Mouse (Mus musculus) lung, embryonic 14.5 days (tissue): ENCODE data around the gene Eea1. TPM values are rescaled to one million over a fixed set of nuclear protein-coding genes. Genes with fewer than 3 reads are reported as not detected.
A peak's percentile ranks its signal among the peaks of the same experiment; 100 is the strongest.

Source experiments
- ATAC-seq: fragments of 200-750 bp; cut with Nextera tagmentation; 2 replicates; pipeline ENCODE4 v1.8.0; 2017; ENCODE audit warnings: mild to moderate bottlenecking, moderate TSS enrichment, moderate library complexity; ENCODE audit not compliant: insufficient read depth
- DNase-seq: peaks from one replicate; pipeline ENCODE4 v3.0.0-alpha.2; 2015
- H3K27ac ChIP-seq: fragments of 300-500 bp; sonication (generic); 2 replicates; pipeline ENCODE4 v1.5.1; 2014; ENCODE audit warnings: low read depth, mild to moderate bottlenecking, moderate library complexity
- H3K27me3 ChIP-seq: fragments of 300-500 bp; sonication (generic); 2 replicates; pipeline ENCODE4 v1.6.1; 2014; ENCODE audit warnings: low read length, control low read depth; ENCODE audit not compliant: insufficient read depth
- H3K36me3 ChIP-seq: fragments of 300-500 bp; sonication (generic); 2 replicates; pipeline ENCODE4 v1.6.1; 2014; ENCODE audit warnings: control low read depth; ENCODE audit not compliant: insufficient read depth
- H3K4me1 ChIP-seq: fragments of 300-500 bp; sonication (generic); 2 replicates; pipeline ENCODE4 v1.6.1; 2014; ENCODE audit warnings: antibody characterized with exemption, control low read depth; ENCODE audit not compliant: insufficient read depth
- H3K4me2 ChIP-seq: fragments of 300-500 bp; sonication (generic); 2 replicates; pipeline ENCODE4 v1.6.1; 2014; ENCODE audit warnings: mild to moderate bottlenecking
- H3K4me3 ChIP-seq: fragments of 300-500 bp; sonication (generic); 2 replicates; pipeline ENCODE4 v1.5.1; 2014; ENCODE audit warnings: low read depth, low read length
- H3K9ac ChIP-seq: fragments of 300-500 bp; sonication (generic); 2 replicates; pipeline ENCODE4 v1.6.1; 2014
- H3K9me3 ChIP-seq: fragments of 300-500 bp; sonication (generic); 2 replicates; pipeline ENCODE4 v1.6.1; 2016; ENCODE audit warnings: low read depth, low read length, control low read depth
- CTCF ChIP-seq: IDR thresholded peaks from 2 replicates; pipeline ENCODE4 v1.5.1; 2016; ENCODE audit warnings: antibody characterized with exemption, low read depth
- WGBS: fragments of 180-500 bp; shearing (Covaris S2); extraction: QIAGEN DNeasy Blood & Tissue Kit; methylation state at CpG from one replicate; pipeline ENCODE4 v1.1.7; 2014; 5-methylcytosine and 5-hydroxymethylcytosine counted together
- polyA plus RNA-seq: library from polyadenylated mRNA; unstranded; fragments of >200 nt; fragmentation: Nextera tagmentation; extraction: Ambion mirVana; gene quantifications from 2 replicates; pipeline ENCODE4 v1.2.1, GENCODE M21; 2014

Eea1 gene
- polyA plus RNA-seq, 1 experiment from 2014 or later, result 22.4 TPM

DNA sequence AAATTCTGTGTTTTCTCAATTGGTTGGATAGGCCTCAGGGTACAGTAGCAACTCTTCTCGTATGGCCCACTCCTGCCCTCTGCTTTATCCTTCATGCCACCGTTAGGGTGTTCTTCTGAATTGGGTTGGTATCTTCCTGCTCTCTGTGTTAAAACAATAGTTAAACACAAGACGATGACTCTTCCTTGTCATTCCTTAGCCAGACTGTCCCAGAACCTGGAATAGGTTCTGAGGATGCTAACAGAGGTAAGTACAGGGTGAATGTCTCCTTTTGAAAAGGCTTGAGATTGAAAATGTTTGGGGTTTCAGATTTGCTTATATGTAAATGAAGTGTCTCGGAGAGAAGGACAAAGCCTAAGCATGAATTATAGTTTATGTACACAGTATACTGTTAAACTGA is 30.9 kb downstream of the Eea1 start:
- no peaks in the 10 kb centered on the region for H3K9me3 ChIP-seq
- H3K27ac ChIP-seq, result no peak overlapping the region
- 85% methylated on average over 4 of the region's 4 CpGs for WGBS
- no peaks in the 10 kb centered on the region for H3K4me1 ChIP-seq
- no peaks in the 10 kb centered on the region for H3K36me3 ChIP-seq
- H3K9ac ChIP-seq, result no peak overlapping the region
- DNase-seq (no peak), ATAC-seq (no peak)
- no peak overlapping the region for H3K4me2 ChIP-seq
- no peak overlapping the region for H3K4me3 ChIP-seq
- H3K27me3 ChIP-seq, result no peaks in the 10 kb centered on the region
- no peak for TF ChIP-seq CTCF

DNA sequence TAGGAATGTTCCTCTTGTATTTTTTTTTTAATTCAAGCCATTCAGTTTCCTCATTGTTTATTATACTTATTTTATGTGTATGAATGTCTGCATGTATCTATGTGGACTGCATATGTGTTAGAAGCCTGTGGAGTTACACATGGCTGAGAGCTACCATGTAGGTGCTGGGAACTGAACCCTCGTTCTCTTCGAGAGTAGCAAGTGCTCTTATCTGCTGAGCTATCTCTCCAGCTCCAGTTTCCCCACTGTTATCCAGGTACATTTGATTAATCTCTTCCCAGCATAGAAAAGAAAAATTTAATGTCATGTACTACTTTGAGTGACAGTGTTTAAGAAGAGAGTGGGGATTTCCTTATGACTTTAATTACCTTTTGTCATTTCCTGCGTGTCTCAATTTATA is 31.5 kb downstream of the Eea1 start:
- Histone ChIP-seq H3K9ac (no peak overlapping the region), H3K27ac (no peak overlapping the region), H3K9me3 (no peaks in the 10 kb centered on the region), H3K4me2 (no peak overlapping the region), H3K27me3 (no peaks in the 10 kb centered on the region), H3K4me3 (no peak overlapping the region), H3K36me3 (no peaks in the 10 kb centered on the region), H3K4me1 (no peaks in the 10 kb centered on the region)
- WGBS, result 66% methylated on average over 3 of the region's 3 CpGs
- TF ChIP-seq CTCF, result no peak
- DNase-seq (no peak), ATAC-seq (no peak)

GRCm38 (mm10) chr10:95974462-95974861 is 34.0 kb downstream of the Eea1 start:
- Histone ChIP-seq H3K9me3 (no peaks in the 10 kb centered on the region), H3K27ac (no peak overlapping the region), H3K4me3 (no peak overlapping the region), H3K9ac (no peak overlapping the region), H3K27me3 (no peaks in the 10 kb centered on the region), H3K36me3 (no peaks in the 10 kb centered on the region), H3K4me1 (no peaks in the 10 kb centered on the region), H3K4me2 (no peak overlapping the region)
- DNase-seq, result no peak
- WGBS, result 94% methylated on average over 3 of the region's 3 CpGs
- ATAC-seq, result no peak
- TF ChIP-seq CTCF, result no peak

- no peaks in the 10 kb centered on the region for H3K9me3 ChIP-seq
- no peak for TF ChIP-seq CTCF
- H3K4me3 ChIP-seq, result no peak overlapping the region
- no peak overlapping the region for H3K27ac ChIP-seq
- H3K4me2 ChIP-seq, result no peak overlapping the region
- no peaks in the 10 kb centered on the region for H3K27me3 ChIP-seq
- DNase-seq (no peak), ATAC-seq (no peak)
- no peaks in the 10 kb centered on the region for H3K4me1 ChIP-seq
- whole genome bisulfite sequencing, result 92% methylated on average over 2 of the region's 2 CpGs
- no peaks in the 10 kb centered on the region for H3K36me3 ChIP-seq
- no peak overlapping the region for H3K9ac ChIP-seq
Observed at GRCm38 (mm10) chr10:95976798-95977197, 36.3 kb downstream of the Eea1 start.

- H3K4me1 ChIP-seq, result no peaks in the 10 kb centered on the region
- H3K4me2 ChIP-seq, result no peak overlapping the region
- no peaks in the 10 kb centered on the region for H3K9me3 ChIP-seq
- no peaks in the 10 kb centered on the region for H3K27me3 ChIP-seq
- ATAC-seq (no peak), DNase-seq (no peak)
- H3K4me3 ChIP-seq, result no peak overlapping the region
- H3K36me3 ChIP-seq, result no peaks in the 10 kb centered on the region
- no peak for TF ChIP-seq CTCF
- no peak overlapping the region for H3K27ac ChIP-seq
- H3K9ac ChIP-seq, result no peak overlapping the region
- 95% methylated on average over 1 of the region's 1 CpGs for WGBS
Observed at GRCm38 (mm10) chr10:95989731-95990130, 49.3 kb downstream of the Eea1 start.

DNA sequence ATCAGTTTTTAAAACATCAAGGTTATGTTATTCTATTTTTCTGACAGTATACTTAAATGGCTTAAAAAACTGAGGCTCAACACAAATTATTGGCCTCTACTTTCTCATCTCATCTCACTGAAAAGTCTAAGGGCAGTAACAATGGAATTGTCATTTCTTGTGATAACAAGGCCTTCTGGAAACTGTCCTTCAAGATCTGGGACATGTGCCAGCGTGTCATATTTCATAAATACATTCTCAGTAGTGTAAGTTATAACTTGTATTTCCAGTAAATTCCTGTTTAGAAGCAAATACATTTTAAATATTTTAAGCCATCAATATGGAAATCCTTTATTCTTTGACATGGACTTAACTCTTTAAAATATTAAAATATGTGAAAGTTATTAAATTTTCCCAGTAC is 50.7 kb downstream of the Eea1 start:
- ATAC-seq, result no peak
- 0 out of 2 replicates have a peak, but pooled peaks cover 3% of the 10 kb centered on the region for H3K36me3 ChIP-seq
- no peak overlapping the region for H3K4me2 ChIP-seq
- peak; percentile 83 for DNase-seq
- H3K4me3 ChIP-seq, result no peak overlapping the region
- H3K27ac ChIP-seq, result no peak overlapping the region
- 69% methylated on average over 1 of the region's 1 CpGs for whole genome bisulfite sequencing
- H3K4me1 ChIP-seq, result no peaks in the 10 kb centered on the region
- no peaks in the 10 kb centered on the region for H3K9me3 ChIP-seq
- no peak overlapping the region for H3K9ac ChIP-seq
- TF ChIP-seq CTCF, result no peak
- no peaks in the 10 kb centered on the region for H3K27me3 ChIP-seq

DNA sequence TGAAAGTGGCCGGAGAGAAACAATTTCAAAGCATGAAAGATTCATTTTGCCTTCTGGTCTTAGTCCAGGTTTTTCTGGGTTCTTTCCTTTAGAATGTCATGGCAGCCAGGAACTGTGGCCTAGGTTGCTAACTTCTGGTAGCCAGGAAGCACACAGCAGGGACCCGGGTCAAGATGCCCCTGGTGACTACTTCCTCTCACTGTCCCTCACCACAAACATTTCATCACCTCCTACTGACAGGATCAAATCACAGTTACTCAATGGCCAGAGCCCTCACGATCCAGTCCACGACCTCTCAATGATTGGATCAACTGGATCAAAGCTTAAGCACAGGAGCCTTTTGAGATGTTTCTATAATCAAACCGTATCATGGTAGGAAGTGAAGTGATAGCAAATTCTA is 60.5 kb downstream of the Eea1 start:
- H3K27me3 ChIP-seq, result no peaks in the 10 kb centered on the region
- DNase-seq (no peak), ATAC-seq (no peak)
- peaks cover 9% of the 10 kb centered on the region; the same call in 1 of the 2 replicates for H3K36me3 ChIP-seq
- TF ChIP-seq CTCF, result no peak
- no peak overlapping the region for H3K4me3 ChIP-seq
- H3K27ac ChIP-seq, result no peak overlapping the region
- no peak overlapping the region for H3K4me2 ChIP-seq
- WGBS, result 62% methylated on average over 5 of the region's 5 CpGs
- no peaks in the 10 kb centered on the region for H3K9me3 ChIP-seq
- no peak overlapping the region for H3K9ac ChIP-seq
- H3K4me1 ChIP-seq, result no peaks in the 10 kb centered on the region

GRCm38 (mm10) chr10:96015738-96016137 is 75.3 kb downstream of the Eea1 start:
- H3K27ac ChIP-seq, result no peak overlapping the region
- H3K4me3 ChIP-seq, result no peak overlapping the region
- H3K4me2 ChIP-seq, result no peak overlapping the region
- no peaks in the 10 kb centered on the region for H3K9me3 ChIP-seq
- H3K27me3 ChIP-seq, result no peaks in the 10 kb centered on the region
- H3K9ac ChIP-seq, result no peak overlapping the region
- TF ChIP-seq CTCF, result no peak
- peaks cover 41% of the 10 kb centered on the region for H3K36me3 ChIP-seq
- DNase-seq (no peak), ATAC-seq (no peak)
- H3K4me1 ChIP-seq, result no peaks in the 10 kb centered on the region
